ENCODE assay signal across 27 mouse cellular contexts in the genomic region with DNA sequence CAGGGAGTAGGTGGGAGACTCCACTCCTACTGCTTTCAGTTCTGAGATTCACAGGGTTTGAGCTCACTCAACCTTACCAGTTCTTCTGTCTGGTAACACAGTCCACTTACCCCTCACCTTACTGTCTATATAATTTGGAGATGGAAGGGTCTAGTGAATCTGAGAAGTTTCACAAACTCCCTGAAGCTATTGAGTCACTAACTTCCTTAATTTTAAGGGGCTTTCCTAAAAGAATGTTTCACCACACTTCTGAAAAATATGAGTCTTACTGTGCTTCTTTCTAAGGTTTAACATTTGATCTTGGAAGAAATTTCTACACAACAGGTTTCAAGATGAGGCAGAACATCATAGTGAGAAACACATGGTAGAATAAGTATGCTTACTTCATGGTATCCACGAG.
DNase-seq lines count a peak whose midpoint lies in the region; ATAC-seq lines count a peak whose summit lies in the region.
"Had no signal": no experiment of that assay in that cellular context is flagged by ENCODE, and none has a peak within 500 bp of the region (broad histone marks: within the 10 kb centered on the region; RNA-seq: fewer than 3 reads in every experiment).

No protein-coding gene starts in this region.

- no peaks in the 10 kb centered on the region for H3K36me3 ChIP-seq in heart, embryonic 10.5 days
- H3K36me3 ChIP-seq: embryonic facial prominence, embryonic 13.5 days; embryonic facial prominence, embryonic 15.5 days; forebrain, embryonic 10.5 days; forebrain, embryonic 12.5 days; G1E had no signal

- H3K27ac ChIP-seq in heart, embryonic 10.5 days = no peak overlapping the region
- H3K27ac ChIP-seq: embryonic facial prominence, embryonic 13.5 days; embryonic facial prominence, embryonic 15.5 days; forebrain, embryonic 10.5 days; forebrain, embryonic 12.5 days had no signal

- peak; percentile 33 for DNase-seq in 416B (ENCODE audit: low read depth)
- DNase-seq in heart, adult 8-10 months (ENCODE audit: low spot score) = no peak
- no peak for DNase-seq in urinary bladder, postnatal 25 days (ENCODE audit: low spot score)
- no peak for DNase-seq in heart, embryonic 10.5 days (ENCODE audit: low spot score)
- DNase-seq in layer of hippocampus, adult 9-10 months (ENCODE audit: low spot score) = no peak
- DNase-seq: adrenal gland, adult 8-10 months; adrenal gland, postnatal 14 days; adrenal gland, postnatal 36 days; cerebellum, adult 11-12 months; cerebellum, adult 2 months; cerebellum, adult 9-10 months; cerebellum, postnatal 10 days; cerebellum, postnatal 25 days; embryo, embryonic 11 days had no signal

- WGBS in heart, embryonic 10.5 days = 58% methylated on average over 1 of the region's 1 CpGs

- ATAC-seq in common myeloid progenitor, adult 5-6 weeks (replicated peaks; ENCODE audit: low read depth, poor library complexity, severe bottlenecking) = 0 out of 2 replicates have a peak, but pooled peaks have one; percentile 42
- peak; percentile 91 for ATAC-seq in megakaryocyte, adult 5-6 weeks (ENCODE audit: poor library complexity, severe bottlenecking)
- peak; percentile 55 for ATAC-seq in monocyte, adult 5-6 weeks (replicated peaks; ENCODE audit: insufficient number of reproducible peaks, low FRiP score, low TSS enrichment, poor library complexity, severe bottlenecking)
- ATAC-seq: activated CD4-positive, CD25-positive, alpha-beta regulatory T cell, adult 4 months; forebrain, embryonic 14.5 days; forebrain, embryonic 16.5 days; Patski had no signal

- H3K27me3 ChIP-seq in heart, embryonic 10.5 days (ENCODE audit: insufficient read depth, poor library complexity, severe bottlenecking) = no peaks in the 10 kb centered on the region
- H3K27me3 ChIP-seq: embryonic facial prominence, embryonic 13.5 days; embryonic facial prominence, embryonic 15.5 days; forebrain, embryonic 12.5 days; Patski had no signal

- H3K9me3 ChIP-seq in heart, embryonic 10.5 days = no peaks in the 10 kb centered on the region
- H3K9me3 ChIP-seq: embryonic facial prominence, embryonic 13.5 days; embryonic facial prominence, embryonic 15.5 days; forebrain, embryonic 10.5 days; forebrain, embryonic 12.5 days; G1E had no signal

- H3K4me1 ChIP-seq in heart, embryonic 10.5 days = no peaks in the 10 kb centered on the region
- H3K4me1 ChIP-seq: embryonic facial prominence, embryonic 13.5 days; embryonic facial prominence, embryonic 15.5 days; forebrain, embryonic 10.5 days; forebrain, embryonic 12.5 days had no signal

- no peak overlapping the region for H3K4me3 ChIP-seq in heart, embryonic 10.5 days
- H3K4me3 ChIP-seq: embryonic facial prominence, embryonic 13.5 days; embryonic facial prominence, embryonic 15.5 days; erythroblast, embryonic 14.5 days; forebrain, embryonic 10.5 days; forebrain, embryonic 12.5 days had no signal
